Mouse (Mus musculus): ENCODE measurements around the gene Fpr1. TPM values are rescaled to one million over a fixed set of nuclear protein-coding genes. Genes with fewer than 3 reads are reported as not detected.
A peak's percentile ranks its signal among the peaks of the same experiment; 100 is the strongest.

The Fpr1 gene
- total and polyA plus RNA-seq, 2 experiments from 2014 or later = 0.53 TPM; not detected in 1

- Histone ChIP-seq H3K9ac (replicated peaks; ENCODE audit: low read depth, low read length) (peak overlapping the region; percentile 91), H3K27me3 (ENCODE audit: control insufficient read depth, insufficient read depth, low read length) (no peaks in the 10 kb centered on the region), H3K4me2 (ENCODE audit: low read depth, low read length) (peak overlapping the region; percentile 93), H3K4me3 (ENCODE audit: low read depth, low read length) (peak overlapping the region; percentile 98), H3K27ac (ENCODE audit: low read depth) (peak overlapping the region; percentile 99), H3K36me3 (replicated peaks; ENCODE audit: control insufficient read depth, insufficient read depth, low read length) (peaks cover 3% of the 10 kb centered on the region; the same call in 1 of the 2 replicates), H3K9me3 (replicated peaks; ENCODE audit: control insufficient read depth, low read length) (no peaks in the 10 kb centered on the region), H3K4me1 (ENCODE audit: control insufficient read depth, insufficient read depth) (peaks cover 22% of the 10 kb centered on the region; the same call in 1 of the 2 replicates)
- ATAC-seq (ENCODE audit: insufficient read depth, low read depth) = peak; percentile 18
- WGBS = under 1% methylated on average over 13 of the region's 13 CpGs
- no peak for TF ChIP-seq CTCF (IDR thresholded peaks at IDR 0.05; ENCODE audit: low read depth)
- TF ChIP-seq EP300 (IDR thresholded peaks at IDR 0.05; ENCODE audit: low read depth) = no peak; the same call in 1 of the 2 replicates
- peak; percentile 32 for DNase-seq (ENCODE audit: low spot score)
Measured at GRCm38 (mm10) chr17:17827658-17828190, 56.0 kb downstream of the Fpr1 start.

- peaks cover 20% of the 10 kb centered on the region; the same call in 1 of the 2 replicates for H3K4me1 ChIP-seq (ENCODE audit: control insufficient read depth, insufficient read depth)
- H3K9ac ChIP-seq (replicated peaks; ENCODE audit: low read depth, low read length) = peak within 1 kb of the TSS; percentile 91
- TF ChIP-seq CTCF (IDR thresholded peaks at IDR 0.05; ENCODE audit: low read depth) = no peak
- TF ChIP-seq EP300 (IDR thresholded peaks at IDR 0.05; ENCODE audit: low read depth) = no peak; the same call in none of the 2 replicates
- H3K27me3 ChIP-seq (ENCODE audit: control insufficient read depth, insufficient read depth, low read length) = no peaks in the 10 kb centered on the region
- DNase-seq (ENCODE audit: low spot score) (peak; percentile 94), ATAC-seq (ENCODE audit: insufficient read depth, low read depth) (peak; percentile 88)
- peak within 1 kb of the TSS; percentile 99 for H3K27ac ChIP-seq (ENCODE audit: low read depth)
- peak within 1 kb of the TSS; percentile 98 for H3K4me3 ChIP-seq (ENCODE audit: low read depth, low read length)
- WGBS = under 1% methylated on average over 35 of the region's 42 CpGs
- H3K36me3 ChIP-seq (replicated peaks; ENCODE audit: control insufficient read depth, insufficient read depth, low read length) = peaks cover 3% of the 10 kb centered on the region; the same call in 1 of the 2 replicates
- H3K4me2 ChIP-seq (ENCODE audit: low read depth, low read length) = peak within 1 kb of the TSS; percentile 93
- no peaks in the 10 kb centered on the region for H3K9me3 ChIP-seq (replicated peaks; ENCODE audit: control insufficient read depth, low read length)
Measured at GRCm38 (mm10) chr17:17826751-17827657, 56.7 kb downstream of the Fpr1 start, which contains the start of gene Spaca6. Spaca6 (plus strand) TSS chr17:17827158.

MicroRNAs within 50 kb of the gene (microRNA counts, 519-probe panel; counts per million panel counts)
- microRNA mmu-let-7e (7,920 counts per million, percentile 89 among the panel's probes with 10 or more counts), microRNA mmu-miR-125a-3p (3,546 counts per million, percentile 41 among the panel's probes with 10 or more counts), microRNA mmu-miR-125a-5p (8,864 counts per million, percentile 96 among the panel's probes with 10 or more counts), microRNA mmu-miR-99b (7,191 counts per million, percentile 85 among the panel's probes with 10 or more counts)

Small RNA genes lying within 50 kb of the gene (microRNA-seq; reads per million reads assigned to microRNA genes)
- not detected for gene Gm25927
- 7,006 reads per million, percentile 95 among the genes with 10 or more reads in this experiment for gene Mir125a
- gene Mir99b = 11,398 reads per million, percentile 95 among the genes with 10 or more reads in this experiment
- not detected for gene Mirlet7e

Other genes with a start within 250 kb of the Fpr1 start
- gene Vmn2r90, start 180.2 kb downstream of the Fpr1 start, total RNA-seq (2014; rRNA removed; ENCODE audit: low replicate concordance) = not detected in 2 replicates
- not detected in 2 replicates for gene Vmn2r90, start 180.2 kb downstream of the Fpr1 start, polyA plus RNA-seq (2015; fragmentation: Nextera tagmentation; extraction: Ambion mirVana)
- gene Spaca6, start 56.8 kb downstream of the Fpr1 start, total RNA-seq (2014; rRNA removed; ENCODE audit: low replicate concordance) = 1.6 and 23.6 TPM in 2 replicates
- gene Spaca6, start 56.8 kb downstream of the Fpr1 start, polyA plus RNA-seq (2015; fragmentation: Nextera tagmentation; extraction: Ambion mirVana) = 7.9 and 9.2 TPM in 2 replicates
- gene Has1, start 28.7 kb downstream of the Fpr1 start, total RNA-seq (2014; rRNA removed; ENCODE audit: low replicate concordance) = 2.9 and 4.0 TPM in 2 replicates
- 1.00 and 1.1 TPM in 2 replicates for gene Has1, start 28.7 kb downstream of the Fpr1 start, polyA plus RNA-seq (2015; fragmentation: Nextera tagmentation; extraction: Ambion mirVana)
- 1.3 TPM in 1 of 2 replicates, not detected in the other for gene Fpr2, start 3.9 kb upstream of the Fpr1 start, total RNA-seq (2014; rRNA removed; ENCODE audit: low replicate concordance)
- 0.19 and 0.33 TPM in 2 replicates for gene Fpr2, start 3.9 kb upstream of the Fpr1 start, polyA plus RNA-seq (2015; fragmentation: Nextera tagmentation; extraction: Ambion mirVana)
- gene Fpr3, start 3.9 kb upstream of the Fpr1 start, total RNA-seq (2014; rRNA removed; ENCODE audit: low replicate concordance) = not detected in 2 replicates
- not detected in 2 replicates for gene Fpr3, start 3.9 kb upstream of the Fpr1 start, polyA plus RNA-seq (2015; fragmentation: Nextera tagmentation; extraction: Ambion mirVana)
- gene Fpr-rs4, start 137.8 kb upstream of the Fpr1 start, total RNA-seq (2014; rRNA removed; ENCODE audit: low replicate concordance) = not detected in 2 replicates
- not detected in 2 replicates for gene Fpr-rs4, start 137.8 kb upstream of the Fpr1 start, polyA plus RNA-seq (2015; fragmentation: Nextera tagmentation; extraction: Ambion mirVana)
- gene Vmn2r124, start 165.5 kb upstream of the Fpr1 start, total RNA-seq (2014; rRNA removed; ENCODE audit: low replicate concordance) = not detected in 2 replicates
- gene Vmn2r124, start 165.5 kb upstream of the Fpr1 start, polyA plus RNA-seq (2015; fragmentation: Nextera tagmentation; extraction: Ambion mirVana) = not detected in 2 replicates
- not detected in 2 replicates for gene Vmn2r91, start 201.1 kb upstream of the Fpr1 start, total RNA-seq (2014; rRNA removed; ENCODE audit: low replicate concordance)
- not detected in 2 replicates for gene Vmn2r91, start 201.1 kb upstream of the Fpr1 start, polyA plus RNA-seq (2015; fragmentation: Nextera tagmentation; extraction: Ambion mirVana)

Measured in heart, postnatal 0 days (tissue).